Mouse (Mus musculus) right cerebral cortex, postnatal 4 days (tissue): ENCODE measurements at regions not wholly inside any gene's neighbourhood (a gene's known extent, or its start where the extent isn't known, plus 50 kb on each side); places are given as distances from the start of the nearest gene placed in this dataset.

Experiments
- DNase-seq: peaks from one replicate; pipeline ENCODE4 v3.0.0-alpha.2; 2022

GRCm38 (mm10) chr6:60217840-60218239, 611.8 kb downstream of the Snca start:
- DNase-seq: no peak

GRCm38 (mm10) chr6:60201548-60201947, 628.1 kb downstream of the Snca start:
- DNase-seq: peak; percentile 6
